Mouse (Mus musculus): Measurements from ENCODE around the gene Cep128. TPM values are rescaled to one million over a fixed set of nuclear protein-coding genes. Genes with fewer than 3 reads are reported as not detected.

Cep128 gene
- polyA plus RNA-seq, 1 experiment from 2014 or later = 1.5 TPM

GRCm38 (mm10) chr12:91254831-91255230, 129.4 kb downstream of the Cep128 start:
- Histone ChIP-seq H3K4me1 (replicated peaks; ENCODE audit: control insufficient read depth, insufficient read depth) (no peaks in the 10 kb centered on the region), H3K4me3 (ENCODE audit: low read depth, low read length) (no peak overlapping the region), H3K27me3 (ENCODE audit: control insufficient read depth, insufficient read depth, low read length) (no peaks in the 10 kb centered on the region), H3K36me3 (ENCODE audit: control insufficient read depth, insufficient read depth, low read length) (no peaks in the 10 kb centered on the region), H3K9me3 (ENCODE audit: control insufficient read depth, low read length) (no peaks in the 10 kb centered on the region), H3K4me2 (replicated peaks; ENCODE audit: low read depth) (no peak overlapping the region), H3K9ac (ENCODE audit: low read length) (no peak overlapping the region), H3K27ac (replicated peaks) (no peak overlapping the region)
- WGBS = 97% methylated on average over 6 of the region's 6 CpGs
- TF ChIP-seq EP300 (optimal IDR thresholded peaks at IDR 0.05) (no peak), CTCF (IDR thresholded peaks at IDR 0.05; ENCODE audit: low read depth) (no peak)
- ATAC-seq (ENCODE audit: low FRiP score, low TSS enrichment) (no peak), DNase-seq (ENCODE audit: low spot score) (no peak)

GRCm38 (mm10) chr12:91220609-91221008, 163.6 kb downstream of the Cep128 start:
- Histone ChIP-seq H3K9ac (ENCODE audit: low read length) (no peak overlapping the region), H3K36me3 (ENCODE audit: control insufficient read depth, insufficient read depth, low read length) (no peaks in the 10 kb centered on the region), H3K27me3 (ENCODE audit: control insufficient read depth, insufficient read depth, low read length) (no peaks in the 10 kb centered on the region), H3K27ac (replicated peaks) (no peak overlapping the region), H3K4me3 (ENCODE audit: low read depth, low read length) (no peak overlapping the region), H3K4me1 (replicated peaks; ENCODE audit: control insufficient read depth, insufficient read depth) (no peaks in the 10 kb centered on the region), H3K4me2 (replicated peaks; ENCODE audit: low read depth) (no peak overlapping the region), H3K9me3 (ENCODE audit: control insufficient read depth, low read length) (no peaks in the 10 kb centered on the region)
- DNase-seq (ENCODE audit: low spot score) (no peak), ATAC-seq (ENCODE audit: low FRiP score, low TSS enrichment) (no peak)
- no peak for TF ChIP-seq CTCF (IDR thresholded peaks at IDR 0.05; ENCODE audit: low read depth)
- WGBS = 97% methylated on average over 7 of the region's 7 CpGs

GRCm38 (mm10) chr12:91205550-91205949, 178.7 kb downstream of the Cep128 start:
- TF ChIP-seq CTCF (IDR thresholded peaks at IDR 0.05; ENCODE audit: low read depth) (no peak), EP300 (optimal IDR thresholded peaks at IDR 0.05) (no peak)
- Histone ChIP-seq H3K27me3 (ENCODE audit: control insufficient read depth, insufficient read depth, low read length) (no peaks in the 10 kb centered on the region), H3K9ac (ENCODE audit: low read length) (no peak overlapping the region), H3K4me3 (ENCODE audit: low read depth, low read length) (no peak overlapping the region), H3K36me3 (ENCODE audit: control insufficient read depth, insufficient read depth, low read length) (no peaks in the 10 kb centered on the region), H3K4me2 (replicated peaks; ENCODE audit: low read depth) (no peak overlapping the region), H3K9me3 (ENCODE audit: control insufficient read depth, low read length) (no peaks in the 10 kb centered on the region), H3K4me1 (replicated peaks; ENCODE audit: control insufficient read depth, insufficient read depth) (no peaks in the 10 kb centered on the region), H3K27ac (replicated peaks) (no peak overlapping the region)
- no peak for ATAC-seq (ENCODE audit: low FRiP score, low TSS enrichment)
- DNase-seq (ENCODE audit: low spot score) = no peak
- 71% methylated on average over 3 of the region's 3 CpGs for WGBS

DNA sequence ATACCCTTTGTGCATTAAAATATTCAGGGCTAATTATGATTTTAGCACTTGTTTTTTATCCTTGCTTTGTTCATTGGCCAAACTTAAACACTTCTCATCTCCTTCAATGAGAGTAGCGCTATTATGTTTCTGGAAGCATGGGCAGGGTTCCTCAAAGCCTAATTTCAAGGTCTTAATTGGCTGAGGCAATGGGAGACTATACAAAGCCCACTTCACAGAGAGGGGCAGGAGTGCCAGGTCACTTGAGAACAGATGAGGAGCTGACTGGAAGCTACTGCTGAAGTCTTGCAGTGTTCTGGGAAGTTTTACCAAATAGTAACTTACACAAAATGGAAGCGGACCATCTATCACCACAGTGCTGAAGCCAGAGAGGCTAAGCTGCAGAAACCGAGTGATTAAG, 179.9 kb downstream of the Cep128 start:
- no peaks in the 10 kb centered on the region for H3K9me3 ChIP-seq (ENCODE audit: control insufficient read depth, low read length)
- H3K9ac ChIP-seq (ENCODE audit: low read length) = no peak overlapping the region
- no peak for ATAC-seq (ENCODE audit: low FRiP score, low TSS enrichment)
- no peak overlapping the region for H3K4me3 ChIP-seq (ENCODE audit: low read depth, low read length)
- no peak overlapping the region for H3K4me2 ChIP-seq (replicated peaks; ENCODE audit: low read depth)
- 77% methylated on average over 3 of the region's 3 CpGs for WGBS
- H3K4me1 ChIP-seq (replicated peaks; ENCODE audit: control insufficient read depth, insufficient read depth) = no peaks in the 10 kb centered on the region
- DNase-seq (ENCODE audit: low spot score) = no peak
- no peaks in the 10 kb centered on the region for H3K36me3 ChIP-seq (ENCODE audit: control insufficient read depth, insufficient read depth, low read length)
- no peak overlapping the region for H3K27ac ChIP-seq (replicated peaks)
- no peak for TF ChIP-seq EP300 (optimal IDR thresholded peaks at IDR 0.05)
- no peak for TF ChIP-seq CTCF (IDR thresholded peaks at IDR 0.05; ENCODE audit: low read depth)
- no peaks in the 10 kb centered on the region for H3K27me3 ChIP-seq (ENCODE audit: control insufficient read depth, insufficient read depth, low read length)

DNA sequence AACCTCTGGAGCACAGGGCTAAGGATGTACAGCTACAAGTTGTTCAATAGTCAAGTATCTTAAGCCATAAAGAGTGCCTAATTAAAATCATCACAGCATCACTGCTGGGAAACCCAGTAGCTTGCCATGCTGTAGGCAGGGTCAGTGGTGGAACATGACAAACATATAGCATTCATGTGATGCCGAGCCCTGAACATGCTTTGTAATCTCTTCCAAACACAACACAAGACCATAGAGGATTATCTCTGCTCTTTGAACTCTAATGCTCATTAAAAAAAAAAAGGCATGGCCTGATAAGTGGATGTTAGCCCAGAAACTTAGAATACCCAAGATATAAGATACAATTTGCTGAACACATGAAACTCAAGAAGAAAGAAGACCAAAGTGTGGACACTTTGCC, 181.7 kb downstream of the Cep128 start:
- no peak for TF ChIP-seq CTCF (IDR thresholded peaks at IDR 0.05; ENCODE audit: low read depth)
- TF ChIP-seq EP300 (optimal IDR thresholded peaks at IDR 0.05) = no peak
- no peak for DNase-seq (ENCODE audit: low spot score)
- Histone ChIP-seq H3K27ac (replicated peaks) (no peak overlapping the region), H3K4me2 (replicated peaks; ENCODE audit: low read depth) (no peak overlapping the region), H3K27me3 (ENCODE audit: control insufficient read depth, insufficient read depth, low read length) (no peaks in the 10 kb centered on the region), H3K36me3 (ENCODE audit: control insufficient read depth, insufficient read depth, low read length) (no peaks in the 10 kb centered on the region), H3K9me3 (ENCODE audit: control insufficient read depth, low read length) (no peaks in the 10 kb centered on the region), H3K4me3 (ENCODE audit: low read depth, low read length) (no peak overlapping the region), H3K4me1 (replicated peaks; ENCODE audit: control insufficient read depth, insufficient read depth) (no peaks in the 10 kb centered on the region), H3K9ac (ENCODE audit: low read length) (no peak overlapping the region)
- WGBS = 80% methylated on average over 1 of the region's 1 CpGs
- ATAC-seq (ENCODE audit: low FRiP score, low TSS enrichment) = no peak

DNA sequence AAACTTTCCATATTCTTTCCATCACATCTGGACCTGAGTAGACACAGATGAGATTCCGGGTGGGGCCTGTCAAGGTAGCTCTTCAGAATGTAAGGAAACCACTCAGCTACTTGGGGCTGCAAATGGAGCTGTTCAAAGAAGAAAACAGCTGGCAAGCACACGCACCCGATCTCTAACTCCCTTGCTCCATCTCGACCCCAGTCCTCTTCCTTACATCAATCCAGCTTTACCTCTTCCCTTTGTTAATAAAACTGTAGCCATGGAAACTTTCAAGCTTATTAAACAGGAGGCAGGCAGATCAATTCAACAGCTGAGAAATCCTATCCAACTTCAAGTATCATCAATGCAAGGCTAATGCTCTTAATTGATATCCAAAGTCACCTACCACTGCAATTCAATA, 195.1 kb downstream of the Cep128 start:
- Histone ChIP-seq H3K4me3 (ENCODE audit: low read depth, low read length) (no peak overlapping the region), H3K27ac (replicated peaks) (no peak overlapping the region), H3K9ac (ENCODE audit: low read length) (no peak overlapping the region), H3K9me3 (ENCODE audit: control insufficient read depth, low read length) (no peaks in the 10 kb centered on the region), H3K4me2 (replicated peaks; ENCODE audit: low read depth) (no peak overlapping the region), H3K27me3 (ENCODE audit: control insufficient read depth, insufficient read depth, low read length) (no peaks in the 10 kb centered on the region), H3K36me3 (ENCODE audit: control insufficient read depth, insufficient read depth, low read length) (no peaks in the 10 kb centered on the region), H3K4me1 (replicated peaks; ENCODE audit: control insufficient read depth, insufficient read depth) (no peaks in the 10 kb centered on the region)
- no peak for TF ChIP-seq CTCF (IDR thresholded peaks at IDR 0.05; ENCODE audit: low read depth)
- TF ChIP-seq EP300 (optimal IDR thresholded peaks at IDR 0.05) = no peak
- no peak for ATAC-seq (ENCODE audit: low FRiP score, low TSS enrichment)
- DNase-seq (ENCODE audit: low spot score) = no peak
- 36% methylated on average over 4 of the region's 4 CpGs for WGBS
